Mouse (Mus musculus) spleen, adult 2 months (tissue): Measurements from ENCODE around the gene Stkld1. TPM values are rescaled to one million over a fixed set of nuclear protein-coding genes. Genes with fewer than 3 reads are reported as not detected.

Experiments used
- DNase-seq, 2 experiments: peaks; one replicate each; pipeline versions ENCODE4 v3.0.0 to v3.0.0-alpha.2; 2012 to 2021; ENCODE audit warnings: low spot score in 2 of 2, low read depth in 1 of 2
- H3K27ac ChIP-seq: fragments of 200-500 bp; 2 replicates; pipeline ENCODE4 v1.5.1; 2012; ENCODE audit warnings: low read length, inconsistent platforms; ENCODE audit not compliant: insufficient read depth
- H3K27me3 ChIP-seq: fragments of 200-500 bp; 2 replicates; pipeline ENCODE4 v1.6.1; 2012; ENCODE audit warnings: mild to moderate bottlenecking, moderate library complexity, low read length, inconsistent platforms; ENCODE audit not compliant: control insufficient read depth, insufficient read depth
- H3K36me3 ChIP-seq: fragments of 200-500 bp; 2 replicates; pipeline ENCODE4 v1.6.1; 2012; ENCODE audit warnings: mild to moderate bottlenecking, low read length, inconsistent platforms; ENCODE audit not compliant: control insufficient read depth, insufficient read depth
- H3K4me1 ChIP-seq: fragments of 200-500 bp; 2 replicates; pipeline ENCODE4 v1.6.1; 2011; ENCODE audit warnings: inconsistent platforms; ENCODE audit not compliant: control insufficient read depth, insufficient read depth, insufficient read length
- H3K4me3 ChIP-seq: fragments of 200-500 bp; 2 replicates; pipeline ENCODE4 v1.5.1; 2011; ENCODE audit warnings: mild to moderate bottlenecking, inconsistent platforms; ENCODE audit not compliant: insufficient read depth, insufficient read length; ENCODE audit errors: extremely low read depth
- CTCF ChIP-seq: fragments of 200-500 bp; IDR thresholded peaks from 2 replicates; pipeline ENCODE4 v1.5.1; 2011; ENCODE audit warnings: mild to moderate bottlenecking, inconsistent platforms; ENCODE audit not compliant: insufficient read depth, insufficient read length, insufficient replicate concordance; ENCODE audit errors: extremely low read depth
- POLR2A ChIP-seq: fragments of 200-500 bp; IDR thresholded peaks from 2 replicates; pipeline ENCODE4 v1.6.1; 2011; ENCODE audit warnings: low read depth, low read length, inconsistent platforms
- WGBS: fragments of 180-500 bp; shearing (Covaris S2); methylation state at CpG from one replicate; pipeline ENCODE4 v1.1.7; 2018; 5-methylcytosine and 5-hydroxymethylcytosine counted together
- polyA plus RNA-seq: library from polyadenylated mRNA; depleted of rRNA; stranded (reverse); fragments of >200 nt; gene quantifications from 2 replicates; pipeline ENCODE4 v1.2.3, GENCODE M21; 2012; rRNA removed

Gene Stkld1
- polyA plus RNA-seq, 1 experiment, result 0.22 TPM

DNA sequence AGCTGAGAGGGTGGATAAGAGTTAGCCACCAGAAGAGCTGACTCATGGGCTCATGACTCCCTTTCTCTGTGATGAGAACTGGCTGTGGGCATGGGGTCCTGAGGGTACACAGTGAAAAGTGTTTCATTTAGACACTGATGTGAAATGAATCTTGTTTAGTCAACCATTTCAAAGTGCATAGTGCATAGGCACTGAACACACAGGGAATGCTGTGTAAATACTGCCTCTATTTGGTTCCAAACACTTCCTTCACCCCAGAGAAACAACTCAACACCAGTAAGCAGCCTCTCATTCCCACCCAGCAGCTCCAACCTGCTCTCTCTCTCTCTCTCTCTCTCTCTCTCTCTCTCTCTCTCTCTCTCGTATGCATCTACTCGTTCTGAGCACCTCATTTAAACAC lies 50.3 kb downstream of the Stkld1 start:
- no peak overlapping the region for H3K4me3 ChIP-seq
- H3K36me3 ChIP-seq, result no peaks in the 10 kb centered on the region
- no peaks in the 10 kb centered on the region for H3K27me3 ChIP-seq
- H3K27ac ChIP-seq, result no peak overlapping the region
- TF ChIP-seq CTCF (no peak), POLR2A (no peak)
- 69% methylated on average over 2 of the region's 2 CpGs for WGBS
- no peak for DNase-seq
- no peaks in the 10 kb centered on the region for H3K4me1 ChIP-seq

DNA sequence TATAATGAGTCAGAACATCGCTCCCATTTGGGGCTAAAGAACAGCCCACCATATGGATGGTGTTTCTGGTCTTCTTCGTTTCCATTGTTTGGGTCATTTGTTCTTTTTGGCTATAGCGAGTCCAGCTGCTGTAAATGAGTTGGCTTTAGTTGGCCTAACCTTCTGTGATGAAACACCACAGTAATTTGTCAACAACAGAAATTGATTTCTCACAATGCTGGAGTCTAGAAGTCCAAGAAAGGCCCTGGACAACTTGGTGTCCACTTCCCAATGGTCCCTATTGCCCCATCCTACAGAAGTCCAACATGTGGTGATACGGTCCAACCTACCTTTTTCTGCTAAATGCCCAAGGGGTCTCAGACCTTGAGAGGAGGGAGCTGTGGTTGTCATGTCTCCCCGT lies 50.8 kb downstream of the Stkld1 start:
- WGBS, result 83% methylated on average over 5 of the region's 5 CpGs
- Histone ChIP-seq H3K4me1 (no peaks in the 10 kb centered on the region), H3K36me3 (no peaks in the 10 kb centered on the region), H3K27me3 (no peaks in the 10 kb centered on the region), H3K27ac (no peak overlapping the region), H3K4me3 (no peak overlapping the region)
- no peak for DNase-seq
- TF ChIP-seq POLR2A, result no peak
- no peak for TF ChIP-seq CTCF

DNA sequence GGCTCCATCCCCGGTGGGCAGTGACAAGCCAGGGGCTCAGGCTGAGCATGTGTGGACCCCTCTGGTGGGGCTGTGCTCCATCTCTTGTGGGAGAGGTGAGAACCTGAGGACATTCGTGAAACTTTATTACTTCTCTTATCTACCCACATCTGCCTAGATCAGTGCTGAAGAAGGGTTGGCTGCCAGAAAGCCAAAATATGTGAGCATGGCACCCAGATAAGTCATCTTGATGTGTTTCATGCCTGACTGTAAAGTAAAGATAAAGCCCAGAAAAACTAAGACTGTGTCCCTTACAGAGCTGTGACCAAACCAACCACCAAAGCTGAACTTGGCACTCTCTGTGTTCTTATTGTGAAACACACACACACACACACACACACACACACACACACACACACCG lies 60.1 kb downstream of the Stkld1 start:
- no peaks in the 10 kb centered on the region for H3K4me1 ChIP-seq
- DNase-seq, result no peak

DNA sequence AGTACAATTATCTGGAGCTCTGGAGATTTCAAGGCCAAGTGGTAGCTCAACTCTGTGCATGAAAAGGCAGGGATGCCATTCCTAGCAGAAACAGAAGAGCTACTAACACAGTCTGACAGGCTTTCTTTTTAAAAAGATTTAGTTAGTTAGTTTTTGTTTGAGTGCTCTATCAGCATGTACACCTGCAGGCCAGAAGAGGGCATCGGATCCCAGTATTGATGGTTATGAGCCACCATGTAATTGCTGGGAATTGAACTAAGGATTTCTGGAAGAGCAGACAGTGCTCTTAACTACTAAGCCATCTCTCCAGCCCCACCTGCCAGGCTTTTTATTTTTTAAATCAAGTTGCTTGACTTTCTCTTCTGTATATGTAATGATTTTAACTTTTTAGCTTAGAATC lies 63.7 kb downstream of the Stkld1 start:
- Histone ChIP-seq H3K4me3 (no peak overlapping the region), H3K27me3 (no peaks in the 10 kb centered on the region), H3K27ac (no peak overlapping the region), H3K4me1 (no peaks in the 10 kb centered on the region), H3K36me3 (no peaks in the 10 kb centered on the region)
- DNase-seq, result no peak
- TF ChIP-seq CTCF, result no peak
- TF ChIP-seq POLR2A, result no peak
- 89% methylated on average over 1 of the region's 1 CpGs for WGBS

More for the DNA sequence above, 60.1 kb downstream of the Stkld1 start:
- Histone ChIP-seq H3K4me3 (no peak overlapping the region), H3K27ac (no peak overlapping the region), H3K27me3 (no peaks in the 10 kb centered on the region), H3K36me3 (no peaks in the 10 kb centered on the region)
- TF ChIP-seq POLR2A, result no peak
- TF ChIP-seq CTCF, result no peak
- WGBS, result 65% methylated on average over 3 of the region's 3 CpGs

DNA sequence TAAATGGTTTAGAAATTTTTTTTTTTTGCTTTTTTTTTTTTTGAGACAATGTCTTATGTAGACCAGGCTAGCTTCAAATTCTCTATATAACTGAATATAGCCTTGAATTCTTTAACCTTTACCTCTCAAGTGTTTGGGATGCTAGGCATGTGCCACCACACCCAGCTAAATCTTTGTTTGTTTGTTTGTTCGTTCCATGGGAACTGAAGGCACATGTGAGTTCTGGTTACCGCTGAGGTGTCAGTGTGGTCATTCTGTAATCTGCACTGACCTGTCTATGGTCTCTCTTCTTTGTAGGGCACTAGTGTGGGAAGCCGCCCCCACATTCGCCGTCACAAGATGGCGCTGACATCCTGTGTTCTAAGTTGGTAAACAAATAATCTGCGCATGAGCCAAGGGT lies 64.1 kb downstream of the Stkld1 start:
- WGBS, result 93% methylated on average over 7 of the region's 7 CpGs
- TF ChIP-seq CTCF (no peak), POLR2A (no peak)

More for the DNA sequence above, 64.1 kb downstream of the Stkld1 start:
- Histone ChIP-seq H3K36me3 (no peaks in the 10 kb centered on the region), H3K4me1 (no peaks in the 10 kb centered on the region), H3K27me3 (no peaks in the 10 kb centered on the region), H3K4me3 (no peak overlapping the region), H3K27ac (no peak overlapping the region)
- DNase-seq, result no peak

Other genes with a start within 250 kb of the Stkld1 start
- gene Abo, start 69.1 kb upstream of the Stkld1 start, polyA plus RNA-seq, result not detected in 2 replicates
- 11.4 and 11.7 TPM in 2 replicates for gene Surf6, start 31.2 kb upstream of the Stkld1 start, polyA plus RNA-seq
- gene Med22, start 23.4 kb upstream of the Stkld1 start, polyA plus RNA-seq, result 17.7 and 18.6 TPM in 2 replicates
- 496 and 521 TPM in 2 replicates for gene Rpl7a, start 23.3 kb upstream of the Stkld1 start, polyA plus RNA-seq
- 19.1 and 19.6 TPM in 2 replicates for gene Surf2, start 17.7 kb upstream of the Stkld1 start, polyA plus RNA-seq
- gene Surf1, start 17.5 kb upstream of the Stkld1 start, polyA plus RNA-seq, result 35.5 and 43.5 TPM in 2 replicates
- 141 and 203 TPM in 2 replicates for gene Surf4, start 119 bp upstream of the Stkld1 start, polyA plus RNA-seq
- gene Rexo4, start 30.3 kb downstream of the Stkld1 start, polyA plus RNA-seq, result 19.3 and 22.8 TPM in 2 replicates
- 1.9 and 2.4 TPM in 2 replicates for gene Adamts13, start 39.4 kb downstream of the Stkld1 start, polyA plus RNA-seq
- 29.9 and 31.2 TPM in 2 replicates for gene Cacfd1, start 75.9 kb downstream of the Stkld1 start, polyA plus RNA-seq
- 18.9 and 27.5 TPM in 2 replicates for gene Slc2a6, start 94.0 kb downstream of the Stkld1 start, polyA plus RNA-seq
- gene Mymk, start 138.1 kb downstream of the Stkld1 start, polyA plus RNA-seq, result 0.47 and 0.67 TPM in 2 replicates
- gene Adamtsl2, start 145.3 kb downstream of the Stkld1 start, polyA plus RNA-seq, result 33.6 and 45.1 TPM in 2 replicates
- not detected in 2 replicates for gene Fam163b, start 208.4 kb downstream of the Stkld1 start, polyA plus RNA-seq
- gene Dbh, start 231.2 kb downstream of the Stkld1 start, polyA plus RNA-seq, result 0.04 TPM in 1 of 2 replicates, not detected in the other